Mouse (Mus musculus) lung, postnatal 0 days (tissue): ENCODE results near the gene Gm20388.

Source experiments
- CTCF ChIP-seq: IDR thresholded peaks from 2 replicates; pipeline ENCODE4 v1.5.1; 2016; ENCODE audit warnings: antibody characterized with exemption, mild to moderate bottlenecking
- EP300 ChIP-seq: IDR thresholded peaks from 2 replicates; pipeline ENCODE4 v1.6.1; 2016; ENCODE audit warnings: antibody characterized with exemption, mild to moderate bottlenecking, control low read depth

DNA sequence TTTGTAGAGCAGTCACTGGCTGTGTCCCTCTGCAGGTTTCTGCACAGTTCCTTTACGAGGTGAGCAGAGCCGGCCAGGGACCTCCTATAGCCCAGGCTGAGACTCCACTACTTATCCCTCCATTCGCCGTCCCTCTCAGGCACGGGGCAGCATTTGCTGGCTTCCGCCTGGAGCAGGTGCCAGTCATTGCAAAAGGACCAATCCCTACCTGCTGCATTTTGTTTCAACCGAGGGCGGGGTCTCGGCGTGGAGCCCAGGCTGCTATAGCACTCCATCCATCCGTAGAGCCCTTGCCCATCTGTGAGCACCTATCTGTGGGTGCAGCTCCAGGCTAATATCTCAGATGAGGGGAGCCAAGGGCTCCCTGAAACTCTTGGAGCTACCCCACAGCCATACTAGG, 2759.4 kb downstream of the Gm20388 start:
- TF ChIP-seq CTCF (no peak), EP300 (no peak)
